Mouse (Mus musculus): ENCODE results near the gene Hist1h4c. TPM values are rescaled to one million over a fixed set of nuclear protein-coding genes. Genes with fewer than 3 reads are reported as not detected.

Gene Hist1h4c
- total and polyA plus RNA-seq, 2 experiments: 0.95 to 190 TPM

- Histone ChIP-seq H3K27ac (replicated peaks; ENCODE audit: insufficient read depth, low read depth, low read length) (peak within 1 kb of the TSS; percentile 93), H3K4me1 (ENCODE audit: control insufficient read depth, insufficient read depth, low read length) (peaks cover 25% of the 10 kb centered on the region)
- TF ChIP-seq CTCF (IDR thresholded peaks at IDR 0.05; ENCODE audit: low read depth, low read length): no peak
- peak; percentile 53; the same call in 1 of the 2 replicates for TF ChIP-seq POLR2A (IDR thresholded peaks at IDR 0.05; ENCODE audit: extremely low read depth, insufficient read depth, low read length)
Observed at GRCm38 (mm10) chr13:23710374-23711089, 12.3 kb upstream of the Hist1h4c start, which contains the start of gene Hfe. Hfe (minus strand) TSS chr13:23710854.

GRCm38 (mm10) chr13:23709714-23710373, 11.6 kb upstream of the Hist1h4c start:
- Histone ChIP-seq H3K9ac (ENCODE audit: low read depth, low read length) (peak overlapping the region; percentile 92), H3K27me3 (ENCODE audit: control insufficient read depth, insufficient read depth, low read length) (no peaks in the 10 kb centered on the region), H3K27ac (replicated peaks; ENCODE audit: insufficient read depth, low read depth, low read length) (peak overlapping the region; percentile 93), H3K4me1 (ENCODE audit: control insufficient read depth, insufficient read depth, low read length) (peaks cover 25% of the 10 kb centered on the region), H3K4me3 (ENCODE audit: insufficient read depth, low read depth, low read length) (peak overlapping the region; percentile 81), H3K36me3 (ENCODE audit: control insufficient read depth, insufficient read depth, low read length) (peaks cover 6% of the 10 kb centered on the region; the same call in 1 of the 2 replicates), H3K79me2 (ENCODE audit: control insufficient read depth, insufficient read depth, low read length) (no peaks in the 10 kb centered on the region)
- TF ChIP-seq POLR2A (IDR thresholded peaks at IDR 0.05; ENCODE audit: extremely low read depth, insufficient read depth, low read length) (no peak), CTCF (IDR thresholded peaks at IDR 0.05; ENCODE audit: low read depth, low read length) (no peak)
- WGBS: 7% methylated on average over 15 of the region's 15 CpGs
- DNase-seq (ENCODE audit: extremely low read depth, low read depth, low spot score): peak; percentile 94

More at GRCm38 (mm10) chr13:23710374-23711089, 12.3 kb upstream of the Hist1h4c start, which contains the start of gene Hfe:
- Histone ChIP-seq H3K36me3 (ENCODE audit: control insufficient read depth, insufficient read depth, low read length) (no peaks in the 10 kb centered on the region; the same call in 1 of the 2 replicates), H3K4me3 (ENCODE audit: insufficient read depth, low read depth, low read length) (peak within 1 kb of the TSS; percentile 81), H3K27me3 (ENCODE audit: control insufficient read depth, insufficient read depth, low read length) (no peaks in the 10 kb centered on the region), H3K9ac (ENCODE audit: low read depth, low read length) (peak within 1 kb of the TSS; percentile 92), H3K79me2 (ENCODE audit: control insufficient read depth, insufficient read depth, low read length) (no peaks in the 10 kb centered on the region)
- DNase-seq (ENCODE audit: extremely low read depth, low read depth, low spot score): peak; percentile 74
- WGBS: under 1% methylated on average over 17 of the region's 17 CpGs

- peaks cover 17% of the 10 kb centered on the region for H3K4me1 ChIP-seq (ENCODE audit: control insufficient read depth, insufficient read depth, low read length)
- H3K9ac ChIP-seq (ENCODE audit: low read depth, low read length): no peak overlapping the region
- DNase-seq (ENCODE audit: extremely low read depth, low read depth, low spot score): peak; percentile 47
- TF ChIP-seq POLR2A (IDR thresholded peaks at IDR 0.05; ENCODE audit: extremely low read depth, insufficient read depth, low read length): no peak
- TF ChIP-seq CTCF (IDR thresholded peaks at IDR 0.05; ENCODE audit: low read depth, low read length): no peak
- H3K27ac ChIP-seq (replicated peaks; ENCODE audit: insufficient read depth, low read depth, low read length): peak overlapping the region; percentile 10; the same call in 1 of the 2 replicates
- WGBS: 32% methylated on average over 4 of the region's 4 CpGs
- H3K36me3 ChIP-seq (ENCODE audit: control insufficient read depth, insufficient read depth, low read length): peaks cover 14% of the 10 kb centered on the region; the same call in 1 of the 2 replicates
- H3K27me3 ChIP-seq (ENCODE audit: control insufficient read depth, insufficient read depth, low read length): no peaks in the 10 kb centered on the region
- no peaks in the 10 kb centered on the region for H3K79me2 ChIP-seq (ENCODE audit: control insufficient read depth, insufficient read depth, low read length)
- H3K4me3 ChIP-seq (ENCODE audit: insufficient read depth, low read depth, low read length): no peak overlapping the region
Observed at GRCm38 (mm10) chr13:23708654-23709053, 10.4 kb upstream of the Hist1h4c start.

- WGBS: 86% methylated on average over 4 of the region's 4 CpGs
- Histone ChIP-seq H3K79me2 (ENCODE audit: control insufficient read depth, insufficient read depth, low read length) (no peaks in the 10 kb centered on the region), H3K9ac (ENCODE audit: low read depth, low read length) (peak overlapping the region; percentile 12; the same call in 1 of the 2 replicates), H3K36me3 (ENCODE audit: control insufficient read depth, insufficient read depth, low read length) (peaks cover 16% of the 10 kb centered on the region; the same call in 1 of the 2 replicates), H3K27ac (replicated peaks; ENCODE audit: insufficient read depth, low read depth, low read length) (no peak overlapping the region), H3K4me3 (ENCODE audit: insufficient read depth, low read depth, low read length) (no peak overlapping the region), H3K4me1 (ENCODE audit: control insufficient read depth, insufficient read depth, low read length) (peaks cover 17% of the 10 kb centered on the region), H3K27me3 (ENCODE audit: control insufficient read depth, insufficient read depth, low read length) (no peaks in the 10 kb centered on the region)
- no peak for TF ChIP-seq CTCF (IDR thresholded peaks at IDR 0.05; ENCODE audit: low read depth, low read length)
- DNase-seq (ENCODE audit: extremely low read depth, low read depth, low spot score): no peak
Observed at GRCm38 (mm10) chr13:23708041-23708440, 9.8 kb upstream of the Hist1h4c start.

GRCm38 (mm10) chr13:23706771-23707170, 8.5 kb upstream of the Hist1h4c start:
- H3K36me3 ChIP-seq (ENCODE audit: control insufficient read depth, insufficient read depth, low read length): peaks cover 16% of the 10 kb centered on the region; the same call in 1 of the 2 replicates
- peaks cover 17% of the 10 kb centered on the region for H3K4me1 ChIP-seq (ENCODE audit: control insufficient read depth, insufficient read depth, low read length)
- no peak overlapping the region for H3K9ac ChIP-seq (ENCODE audit: low read depth, low read length)
- no peak for DNase-seq (ENCODE audit: extremely low read depth, low read depth, low spot score)
- TF ChIP-seq CTCF (IDR thresholded peaks at IDR 0.05; ENCODE audit: low read depth, low read length) (no peak), POLR2A (IDR thresholded peaks at IDR 0.05; ENCODE audit: extremely low read depth, insufficient read depth, low read length) (no peak)
- 95% methylated on average over 12 of the region's 12 CpGs for WGBS
- H3K79me2 ChIP-seq (ENCODE audit: control insufficient read depth, insufficient read depth, low read length): no peaks in the 10 kb centered on the region
- no peak overlapping the region for H3K27ac ChIP-seq (replicated peaks; ENCODE audit: insufficient read depth, low read depth, low read length)
- no peak overlapping the region for H3K4me3 ChIP-seq (ENCODE audit: insufficient read depth, low read depth, low read length)
- no peaks in the 10 kb centered on the region for H3K27me3 ChIP-seq (ENCODE audit: control insufficient read depth, insufficient read depth, low read length)

All from liver, adult 2 months (tissue).